Mouse (Mus musculus): ENCODE data around the gene Ccdc157.
"Not testable (repeated sequence)": the region's sequence is repeated elsewhere in the genome, so short reads cannot be mapped to it uniquely, and the experiment has no call there.

Ccdc157 gene

GRCm38 (mm10) chr11:4133450-4133849, 26.6 kb downstream of the Ccdc157 start:
- DNase-seq (ENCODE audit: low read depth, low spot score), result no peak

- not testable (repeated sequence) for DNase-seq (ENCODE audit: low read depth, low spot score)
Measured at GRCm38 (mm10) chr11:4128461-4128860, 31.6 kb downstream of the Ccdc157 start.

GRCm38 (mm10) chr11:4127059-4127458, 33.0 kb downstream of the Ccdc157 start:
- no peak for DNase-seq (ENCODE audit: low read depth, low spot score)

GRCm38 (mm10) chr11:4123922-4124321, 36.2 kb downstream of the Ccdc157 start:
- DNase-seq (ENCODE audit: low read depth, low spot score), result no peak

- no peak for DNase-seq (ENCODE audit: low read depth, low spot score)
Measured at GRCm38 (mm10) chr11:4122742-4123579, 37.1 kb downstream of the Ccdc157 start, which contains the start of gene Sec14l2. Gene Sec14l2 (minus strand): TSS chr11:4123415.

- no peak for DNase-seq (ENCODE audit: low read depth, low spot score)
Measured at GRCm38 (mm10) chr11:4122226-4122625, 37.9 kb downstream of the Ccdc157 start.

- no peak for DNase-seq (ENCODE audit: low read depth, low spot score)
Measured at GRCm38 (mm10) chr11:4121691-4122090, 38.4 kb downstream of the Ccdc157 start.

- DNase-seq (ENCODE audit: low read depth, low spot score), result no peak
Measured at GRCm38 (mm10) chr11:4119635-4120034, 40.5 kb downstream of the Ccdc157 start.

- peak; percentile 21 for DNase-seq (ENCODE audit: low read depth, low spot score)
Measured at GRCm38 (mm10) chr11:4118081-4118921, 41.8 kb downstream of the Ccdc157 start.

GRCm38 (mm10) chr11:4117372-4118071, 42.6 kb downstream of the Ccdc157 start:
- no peak for DNase-seq (ENCODE audit: low read depth, low spot score)

GRCm38 (mm10) chr11:4116458-4117141, 43.5 kb downstream of the Ccdc157 start:
- no peak for DNase-seq (ENCODE audit: low read depth, low spot score)

- no peak for DNase-seq (ENCODE audit: low read depth, low spot score)
Measured at GRCm38 (mm10) chr11:4115407-4115806, 44.7 kb downstream of the Ccdc157 start.

GRCm38 (mm10) chr11:4114541-4114940, 45.6 kb downstream of the Ccdc157 start:
- not testable (repeated sequence) for DNase-seq (ENCODE audit: low read depth, low spot score)

GRCm38 (mm10) chr11:4113970-4114369, 46.1 kb downstream of the Ccdc157 start:
- DNase-seq (ENCODE audit: low read depth, low spot score), result no peak

- DNase-seq (ENCODE audit: low read depth, low spot score), result no peak
Measured at GRCm38 (mm10) chr11:4113496-4113895, 46.6 kb downstream of the Ccdc157 start.

GRCm38 (mm10) chr11:4112861-4113260, 47.2 kb downstream of the Ccdc157 start:
- no peak for DNase-seq (ENCODE audit: low read depth, low spot score)

GRCm38 (mm10) chr11:4112033-4112432, 48.1 kb downstream of the Ccdc157 start:
- no peak for DNase-seq (ENCODE audit: low read depth, low spot score)

GRCm38 (mm10) chr11:4108691-4109090, 51.4 kb downstream of the Ccdc157 start:
- DNase-seq (ENCODE audit: low read depth, low spot score), result no peak

GRCm38 (mm10) chr11:4107901-4108300, 52.2 kb downstream of the Ccdc157 start:
- not testable (repeated sequence) for DNase-seq (ENCODE audit: low read depth, low spot score)

- DNase-seq (ENCODE audit: low read depth, low spot score), result no peak
Measured at GRCm38 (mm10) chr11:4105444-4105843, 54.6 kb downstream of the Ccdc157 start.

GRCm38 (mm10) chr11:4104989-4105388, 55.1 kb downstream of the Ccdc157 start:
- DNase-seq (ENCODE audit: low read depth, low spot score), result no peak
